Comparison of ENCODE assay signal across 13 mouse cellular contexts in genomic region chr13:37970887-37971530, GRCm38 (mm10). TPM values are rescaled to one million over a fixed set of nuclear protein-coding genes. Genes with fewer than 3 reads are reported as not detected.
DNase-seq lines count a peak whose midpoint lies in the region; ATAC-seq and TF ChIP-seq lines count a peak whose summit lies in the region.
"Had no signal": no experiment of that assay in that cellular context is flagged by ENCODE, and none has a peak within 500 bp of the region (broad histone marks: within the 10 kb centered on the region; RNA-seq: fewer than 3 reads in every experiment).

No protein-coding gene starts in this region.

- H3K36me3 ChIP-seq in kidney, adult 2 months (ENCODE audit: control insufficient read depth, insufficient read depth, low read length) = no peaks in the 10 kb centered on the region
- H3K36me3 ChIP-seq: neural tube, embryonic 12.5 days had no signal

- DNase-seq in kidney, adult 2 months = no peak
- DNase-seq in kidney, adult 9 months = no peak
- DNase-seq in A20 (ENCODE audit: low read depth, low spot score) (peak; percentile 34), ZHBTc4 (ENCODE audit: low read depth, low spot score) (peak; percentile 63)
- DNase-seq in lung, postnatal 10 days = peak; percentile 62
- no peak for DNase-seq in Muller cell, postnatal 12 days (ENCODE audit: inconsistent ontology term)
- DNase-seq: adrenal gland, adult 8-10 months; cerebellum, adult 11-12 months; left cerebral cortex, postnatal 4 days; right cerebral cortex, postnatal 4 days had no signal

- 56% methylated on average over 11 of the region's 11 CpGs for whole genome bisulfite sequencing in kidney, adult 2 months

- no peaks in the 10 kb centered on the region for H3K4me1 ChIP-seq in kidney, adult 2 months (ENCODE audit: control insufficient read depth, insufficient read depth, low read length)

- ATAC-seq in CD4-positive, CD25-positive, alpha-beta regulatory T cell, adult 4 months = no peak

- no peaks in the 10 kb centered on the region for H3K27me3 ChIP-seq in kidney, adult 2 months (replicated peaks; ENCODE audit: control insufficient read depth, insufficient read depth, low read length)
- H3K27me3 ChIP-seq: embryonic facial prominence, embryonic 13.5 days; neural tube, embryonic 12.5 days had no signal

- H3K4me3 ChIP-seq in kidney, adult 2 months (ENCODE audit: insufficient read depth, low read depth, low read length) = no peak overlapping the region
- H3K4me3 ChIP-seq: embryonic facial prominence, embryonic 13.5 days; neural tube, embryonic 12.5 days had no signal

- no peak overlapping the region for H3K27ac ChIP-seq in kidney, adult 2 months (ENCODE audit: insufficient read depth, low read depth, low read length)
- H3K27ac ChIP-seq: embryonic facial prominence, embryonic 13.5 days; neural tube, embryonic 12.5 days had no signal

- TF ChIP-seq POLR2A in kidney, adult 2 months (IDR thresholded peaks at IDR 0.05; ENCODE audit: low read depth, low read length) = no peak

- peak; percentile 44 for TF ChIP-seq CTCF in kidney, adult 2 months (conservative IDR thresholded peaks at IDR 0.05; ENCODE audit: insufficient read depth, insufficient read length, low read depth, low read length)

RNA-seq across cellular contexts. Expression of gene Ssr1, which starts 23.0 kb away (rescaled TPM):
- 6.9 and 10.5 TPM in 2 replicates for polyA plus RNA-seq in kidney, adult 2 months (2012; rRNA removed)
- polyA plus RNA-seq in CD4-positive, CD25-positive, alpha-beta regulatory T cell, adult 4 months (2017; shearing (Covaris generic)) = 100 to 1,000 TPM; 103 to 115 TPM

Comparison
In these comparisons a context has a peak if more than half of its experiments do, and no peak if none do; other contexts are left out.
1. DNase-seq: peak in A20 (single experiment), ZHBTc4 (single experiment) and lung, postnatal 10 days (single experiment); none in kidney, adult 2 months (single experiment), kidney, adult 9 months (single experiment) and Muller cell, postnatal 12 days (single experiment).